Mouse (Mus musculus) ES-Bruce4 (cell line): ENCODE data around the gene Iqck.

Experiments used
- CTCF ChIP-seq: IDR thresholded peaks from one replicate; pipeline ENCODE4 v1.8.1; 2011; ENCODE audit warnings: low read depth, low read length
- EP300 ChIP-seq: IDR thresholded peaks from 2 replicates; pipeline ENCODE4 v1.6.1; 2011; ENCODE audit warnings: low read depth, low read length; ENCODE audit not compliant: insufficient read depth
- POLR2A ChIP-seq: IDR thresholded peaks from one replicate; pipeline ENCODE4 v1.8.1; 2011; ENCODE audit warnings: low read length; ENCODE audit not compliant: insufficient read depth

GRCm38 (mm10) chr7:118947241-118947640, 91.7 kb downstream of the Iqck start:
- TF ChIP-seq CTCF, result no peak
- no peak for TF ChIP-seq POLR2A
- no peak for TF ChIP-seq EP300
